Mouse (Mus musculus) retina, embryonic 14.5 days (tissue): ENCODE measurements at regions not wholly inside any gene's neighbourhood (a gene's known extent, or its start where the extent isn't known, plus 50 kb on each side); places are given as distances from the start of the nearest gene placed in this dataset.

Source experiments
- DNase-seq: peaks from one replicate; pipeline ENCODE4 v3.0.0-alpha.2; 2015; ENCODE audit warnings: low spot score

DNA sequence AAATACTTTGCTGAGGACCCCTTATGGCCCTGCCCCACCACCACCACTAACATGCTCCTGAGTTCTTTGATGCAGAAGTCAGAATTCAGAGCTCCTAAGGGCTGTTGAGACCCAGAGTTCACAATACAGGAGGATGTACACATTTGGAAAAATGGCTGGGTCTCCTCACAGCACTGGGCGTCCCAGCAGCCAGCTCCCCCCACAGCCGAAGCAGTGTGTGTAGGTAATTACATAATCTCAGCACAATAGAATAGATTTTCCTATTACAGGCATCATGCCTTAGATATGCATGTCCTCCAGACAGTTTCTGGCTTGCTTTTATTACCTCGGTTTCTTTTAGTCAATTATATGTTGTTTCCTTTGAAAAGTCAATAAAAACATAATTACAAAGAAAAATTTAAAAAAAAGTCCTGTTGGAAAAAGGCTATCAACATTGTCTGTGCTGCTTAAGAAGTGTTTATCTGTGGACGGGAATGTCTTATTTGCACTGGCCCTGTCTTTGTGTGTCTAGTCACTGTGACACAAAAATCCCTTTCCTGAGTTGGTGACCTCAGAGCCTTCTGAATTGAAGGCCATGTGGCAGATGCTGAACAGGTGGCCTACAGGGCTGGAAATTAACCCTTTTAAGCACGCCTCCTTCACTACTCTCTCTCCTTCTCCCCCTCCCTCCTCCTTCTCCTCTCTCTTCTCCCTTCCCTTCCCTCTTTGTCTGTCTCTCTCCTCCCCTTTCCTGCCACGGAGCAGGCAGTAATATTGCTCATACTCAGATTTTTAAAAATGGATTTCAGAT is 339.9 kb upstream of the Gm10131 start:
- no peak for DNase-seq

DNA sequence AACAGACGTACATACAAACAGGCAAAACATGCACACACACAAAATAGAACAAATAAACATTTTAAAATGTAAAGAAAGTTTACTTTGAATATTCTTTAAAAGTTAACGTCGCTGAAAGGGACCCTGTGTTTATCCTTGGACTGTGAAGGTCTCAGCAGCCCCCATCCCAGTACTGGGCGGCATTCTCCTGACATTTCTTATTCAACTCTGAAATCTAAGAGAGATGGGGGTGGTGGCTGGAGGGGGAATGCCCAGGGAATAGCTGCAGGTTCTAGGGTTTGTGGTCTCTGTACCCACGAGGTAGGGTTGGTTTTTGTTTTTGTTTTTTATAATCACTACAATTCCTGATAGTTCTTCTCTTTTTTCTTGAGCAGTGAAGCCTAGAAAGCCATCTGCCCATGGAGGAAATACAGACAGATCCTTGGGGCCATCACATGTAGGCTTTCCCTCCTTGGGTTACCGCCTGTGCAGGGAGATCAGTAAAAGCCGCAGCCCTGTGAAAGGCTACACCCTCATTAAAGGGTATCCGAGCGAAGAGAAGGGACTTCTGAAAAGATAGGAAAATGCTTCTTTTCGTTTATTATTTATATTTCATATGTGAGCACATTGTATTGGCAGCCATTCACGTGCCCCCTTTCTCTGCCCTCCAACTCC is 338.0 kb upstream of the Gm10131 start:
- no peak for DNase-seq

DNA sequence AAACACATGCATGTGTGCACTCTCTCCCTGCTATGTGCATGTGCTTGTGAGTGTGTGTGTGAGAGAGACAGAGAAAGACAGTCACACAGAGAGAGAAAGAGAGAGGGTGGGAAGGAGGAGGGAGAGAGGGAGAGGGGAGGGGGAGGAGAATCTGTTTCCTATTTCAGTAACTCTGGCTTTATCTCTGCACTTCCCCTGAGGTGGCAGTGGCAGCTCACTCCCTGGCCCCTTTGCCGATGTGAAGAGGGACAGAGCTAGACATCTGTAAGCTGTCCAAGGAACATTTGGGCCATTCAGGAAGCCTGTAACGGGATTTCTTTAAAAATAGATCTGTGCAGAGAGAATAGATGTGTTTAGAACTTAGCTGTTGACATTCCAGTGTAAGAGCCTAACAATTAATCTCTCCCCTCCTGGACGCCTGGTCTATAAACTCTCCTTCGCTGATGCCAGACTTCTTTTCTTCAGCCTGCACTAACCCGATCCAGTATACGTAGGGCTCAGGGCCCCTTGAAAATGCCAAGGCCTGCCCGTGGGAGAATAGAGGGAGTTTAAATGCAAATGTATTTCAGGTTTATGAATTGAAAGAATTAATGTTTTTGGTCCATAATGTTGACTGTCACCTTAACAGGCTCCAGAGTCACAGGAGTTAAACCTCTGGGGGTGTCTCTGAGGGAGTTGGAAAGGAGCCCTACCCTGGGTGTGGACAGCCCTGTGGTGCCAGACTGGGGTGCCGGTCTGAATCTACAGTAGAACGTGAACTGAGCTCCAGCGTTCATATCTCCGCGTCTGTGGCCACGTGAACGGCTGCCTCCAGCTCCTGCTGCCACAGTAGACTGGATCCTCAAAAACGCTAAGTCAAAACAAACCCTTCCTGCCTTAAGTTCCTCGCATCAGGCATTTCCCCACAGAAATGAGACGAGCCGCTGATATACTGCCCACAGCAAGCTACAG is 336.6 kb upstream of the Gm10131 start:
- DNase-seq, result no peak

DNA sequence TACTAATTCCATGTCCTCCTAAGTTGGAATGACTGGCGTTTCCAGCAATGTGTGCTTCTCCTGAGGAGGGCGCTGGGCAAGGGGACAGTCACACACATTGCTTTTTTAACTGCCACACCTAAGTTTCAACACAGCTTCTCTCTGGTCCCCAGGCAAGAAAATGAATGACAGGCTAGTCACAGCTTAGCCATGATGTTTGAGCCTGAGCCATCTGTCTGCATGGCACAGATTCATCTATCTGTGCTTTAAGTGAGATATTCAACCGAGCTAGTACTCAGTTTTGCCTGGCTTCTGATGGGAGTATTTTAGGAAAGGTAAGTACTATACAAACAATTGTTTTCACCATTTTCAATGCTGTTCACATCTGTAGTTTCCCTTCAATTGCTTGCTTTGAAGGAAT is 331.2 kb upstream of the Gm10131 start:
- no peak for DNase-seq

DNA sequence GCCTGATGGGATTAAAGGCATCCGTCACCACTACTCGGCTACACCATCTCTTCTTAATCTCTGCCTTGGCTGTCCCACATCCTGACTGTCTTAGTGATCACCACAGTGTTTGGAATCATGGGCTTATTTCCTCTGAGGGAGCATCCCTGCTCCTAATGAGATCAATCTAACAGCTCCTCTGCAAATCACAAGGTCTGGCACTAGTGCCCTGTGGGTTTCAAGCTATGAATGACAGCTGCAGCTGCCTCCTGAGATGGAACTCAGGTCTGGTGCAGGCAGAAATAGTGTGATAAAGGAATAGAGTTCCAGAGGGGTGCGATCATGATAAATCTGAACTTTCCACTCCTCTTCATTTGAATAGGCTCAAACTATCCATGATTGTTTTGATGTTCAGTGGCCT is 330.2 kb upstream of the Gm10131 start:
- DNase-seq, result no peak

DNA sequence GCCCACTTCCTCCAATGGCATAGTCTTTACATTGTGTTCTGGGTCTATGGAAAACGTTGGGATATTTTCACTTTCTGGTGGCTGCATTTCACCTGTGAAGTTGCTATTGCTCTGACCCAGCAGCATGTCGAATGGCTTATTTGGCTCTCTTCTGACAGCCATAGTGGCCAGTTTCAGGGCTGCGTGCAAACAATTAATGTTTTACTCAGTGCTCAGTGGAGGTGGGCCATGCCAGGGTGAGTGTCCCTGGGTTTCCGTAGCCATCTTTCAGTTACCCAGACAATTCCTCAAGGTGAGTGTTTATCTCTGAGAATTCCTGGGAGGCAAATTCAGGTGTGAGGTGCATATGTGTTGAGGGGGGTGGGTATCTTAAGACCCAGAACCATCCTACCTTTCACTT is 329.2 kb upstream of the Gm10131 start:
- no peak for DNase-seq

DNA sequence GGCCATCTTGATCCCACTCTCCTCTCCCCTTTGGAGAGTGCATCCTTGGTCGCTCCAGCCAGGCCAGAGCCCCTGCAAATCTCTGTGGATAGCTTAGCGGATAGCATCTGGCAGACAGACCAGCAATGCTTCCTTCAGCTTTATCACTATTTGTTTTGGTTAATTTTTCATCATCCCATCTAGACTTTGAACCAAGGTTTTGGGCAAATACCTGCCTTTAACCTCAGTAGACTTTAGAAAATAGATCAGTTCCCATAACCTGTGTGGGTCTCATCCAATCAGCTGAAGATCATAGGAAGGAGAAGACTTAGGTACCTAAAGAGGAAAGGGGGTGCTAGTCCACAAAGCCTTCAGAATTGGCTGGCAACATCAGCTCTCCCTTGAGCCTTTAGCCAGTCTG is 327.2 kb upstream of the Gm10131 start:
- no peak for DNase-seq

DNA sequence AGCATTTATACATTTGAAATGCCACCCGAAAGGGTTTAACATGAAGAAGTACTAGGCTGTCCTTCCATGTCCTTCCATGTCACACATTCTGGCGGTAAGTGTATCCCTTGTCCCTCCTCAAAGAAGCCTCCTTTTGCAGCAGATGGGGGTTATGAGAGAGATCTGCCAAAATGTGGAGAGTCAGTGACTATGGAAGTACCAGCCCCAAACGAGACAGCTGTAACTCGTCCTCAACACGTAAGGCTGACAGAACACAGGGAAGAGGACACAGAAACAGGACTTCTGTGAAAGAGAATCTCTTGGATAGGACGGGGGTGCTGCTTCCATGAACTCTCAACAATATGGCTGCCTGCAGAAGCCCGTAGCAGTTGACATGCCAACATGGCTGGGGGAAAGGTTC is 320.4 kb upstream of the Gm10131 start:
- DNase-seq, result no peak

DNA sequence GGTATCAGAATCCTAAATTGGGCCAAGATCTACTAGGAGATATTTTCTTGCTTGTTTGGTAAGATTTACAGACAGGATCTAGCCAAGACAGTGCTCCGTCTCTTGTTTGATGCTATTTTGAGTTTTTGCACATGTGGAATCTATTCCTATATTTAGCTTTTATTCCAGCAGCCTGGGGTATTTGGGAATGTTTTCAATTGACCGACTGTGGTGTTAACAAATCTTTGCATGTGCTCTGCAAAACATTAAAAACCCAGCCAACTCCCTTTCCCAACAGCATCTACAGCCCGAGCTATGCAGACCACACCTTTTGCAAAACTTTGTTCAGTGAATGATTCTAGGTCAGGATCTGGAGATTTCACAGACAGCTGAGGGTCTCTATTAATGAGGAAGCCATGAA is 317.7 kb upstream of the Gm10131 start:
- DNase-seq, result no peak

DNA sequence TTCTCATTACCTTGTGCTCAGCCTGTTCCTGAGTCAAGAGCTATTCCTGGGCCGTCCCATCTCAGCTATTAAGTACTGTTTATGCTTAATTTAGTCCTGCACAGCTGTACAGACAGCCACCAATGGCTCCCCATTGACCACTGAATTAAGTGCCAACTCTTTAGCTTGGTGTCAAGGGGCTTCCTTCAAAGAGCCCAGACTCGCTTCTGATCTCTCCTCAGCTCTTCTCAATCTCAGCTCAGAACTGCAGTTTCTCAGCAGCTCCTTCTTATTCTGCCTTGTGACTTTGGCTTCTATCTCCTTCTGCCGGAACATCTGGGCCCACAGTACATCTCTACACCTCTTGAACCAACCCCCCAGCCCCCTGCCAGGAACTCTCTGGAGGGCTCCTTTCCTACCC is 290.0 kb upstream of the Gm10131 start:
- DNase-seq, result no peak

DNA sequence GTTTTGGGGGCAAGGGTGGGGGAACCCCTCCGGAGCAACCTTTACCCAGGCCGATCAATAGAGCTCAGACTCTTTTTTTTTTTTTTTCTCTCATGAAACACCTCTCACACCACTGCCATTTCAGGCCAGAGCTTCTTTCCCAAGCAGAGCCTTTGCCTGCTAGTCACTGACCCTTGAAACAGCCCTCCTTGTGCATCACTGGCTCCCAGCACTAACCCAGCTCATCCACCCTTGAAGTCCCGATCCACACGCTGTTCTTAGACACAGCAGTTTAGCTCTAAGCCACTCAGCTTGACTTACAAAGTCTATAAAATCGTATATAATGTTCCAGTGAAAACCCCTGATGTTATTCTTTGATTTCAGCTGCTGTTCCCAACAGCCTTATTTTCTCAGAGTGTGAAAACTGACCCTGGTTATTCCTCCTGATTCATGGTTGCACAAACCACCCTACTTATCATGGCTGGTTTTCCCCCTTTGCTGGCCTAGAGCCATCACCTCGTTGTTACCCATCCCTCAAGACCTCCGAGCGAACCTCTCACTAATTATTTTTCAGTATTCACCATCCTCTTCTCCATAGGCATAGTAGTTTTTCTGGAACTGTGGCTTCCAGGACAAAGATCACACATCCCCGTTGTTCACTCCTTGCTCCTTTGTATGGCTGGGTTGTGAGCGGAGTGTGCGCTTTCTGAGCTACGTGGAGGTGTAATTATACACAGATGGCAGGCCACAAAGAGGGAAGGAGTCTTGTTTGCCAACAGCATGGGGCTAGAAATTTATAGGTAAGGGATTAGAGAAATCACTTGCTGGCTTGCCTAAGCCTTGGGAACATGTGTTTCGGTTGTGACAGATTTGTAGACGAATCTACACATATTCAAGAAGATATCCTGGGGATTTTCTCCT is 287.6 kb upstream of the Gm10131 start:
- DNase-seq, result peak; percentile 32

DNA sequence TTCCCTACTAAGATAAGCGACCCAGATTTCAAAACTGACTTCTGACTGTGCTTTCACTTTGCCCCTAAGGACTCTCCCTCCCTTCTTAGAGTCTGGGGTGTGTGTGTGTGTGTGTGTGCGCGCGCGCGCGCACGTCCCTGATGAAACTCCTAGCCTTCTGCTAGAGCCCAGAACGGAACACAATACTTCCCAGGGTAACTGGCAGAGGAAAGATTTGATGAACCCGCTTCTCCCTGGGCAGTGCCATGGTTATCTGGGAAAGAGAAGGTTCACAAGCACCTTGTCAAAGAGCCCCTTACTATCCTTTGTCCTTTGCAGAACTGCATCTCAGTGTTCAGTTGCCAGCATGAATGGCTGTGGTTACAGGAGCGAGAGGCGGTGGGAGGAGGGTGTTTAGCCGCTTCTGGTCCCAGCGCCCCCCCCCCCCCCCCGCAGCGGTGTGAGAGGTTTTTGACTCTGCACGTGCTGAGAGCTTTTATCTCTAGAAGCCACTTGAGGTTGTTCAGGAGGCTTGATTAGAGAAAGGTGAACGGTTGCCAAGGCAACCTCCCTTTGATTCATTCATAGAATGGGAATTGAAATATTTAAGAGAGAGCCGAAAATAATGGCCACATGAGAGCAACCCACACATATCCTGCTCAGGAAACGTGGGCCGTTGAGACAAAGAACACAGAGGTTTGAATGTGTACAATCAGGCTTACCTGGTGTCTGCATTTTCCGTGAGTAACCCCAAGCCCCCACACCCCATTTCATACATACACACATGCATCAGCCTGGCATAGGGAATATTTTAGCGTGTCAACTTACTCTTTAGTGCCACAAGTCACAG is 286.3 kb upstream of the Gm10131 start:
- peak; percentile 51 for DNase-seq

DNA sequence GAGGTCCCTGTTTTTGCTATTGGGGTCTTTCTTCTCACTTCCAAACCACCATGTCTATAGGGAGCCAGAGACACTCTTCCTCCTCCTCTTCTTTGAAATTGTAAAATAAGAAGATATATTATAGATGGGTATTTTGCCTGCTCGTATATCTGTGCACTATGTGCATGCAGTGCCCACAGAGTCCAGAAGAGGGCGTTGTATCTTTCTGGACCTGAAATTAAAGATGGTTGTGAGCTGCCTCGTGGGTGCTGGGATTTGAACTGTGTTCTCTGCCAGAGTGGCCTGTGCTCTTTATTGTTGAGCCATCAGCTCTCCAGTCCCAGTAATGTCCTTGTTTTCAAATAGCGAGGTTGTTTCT is 285.7 kb upstream of the Gm10131 start:
- peak; percentile 45 for DNase-seq

DNA sequence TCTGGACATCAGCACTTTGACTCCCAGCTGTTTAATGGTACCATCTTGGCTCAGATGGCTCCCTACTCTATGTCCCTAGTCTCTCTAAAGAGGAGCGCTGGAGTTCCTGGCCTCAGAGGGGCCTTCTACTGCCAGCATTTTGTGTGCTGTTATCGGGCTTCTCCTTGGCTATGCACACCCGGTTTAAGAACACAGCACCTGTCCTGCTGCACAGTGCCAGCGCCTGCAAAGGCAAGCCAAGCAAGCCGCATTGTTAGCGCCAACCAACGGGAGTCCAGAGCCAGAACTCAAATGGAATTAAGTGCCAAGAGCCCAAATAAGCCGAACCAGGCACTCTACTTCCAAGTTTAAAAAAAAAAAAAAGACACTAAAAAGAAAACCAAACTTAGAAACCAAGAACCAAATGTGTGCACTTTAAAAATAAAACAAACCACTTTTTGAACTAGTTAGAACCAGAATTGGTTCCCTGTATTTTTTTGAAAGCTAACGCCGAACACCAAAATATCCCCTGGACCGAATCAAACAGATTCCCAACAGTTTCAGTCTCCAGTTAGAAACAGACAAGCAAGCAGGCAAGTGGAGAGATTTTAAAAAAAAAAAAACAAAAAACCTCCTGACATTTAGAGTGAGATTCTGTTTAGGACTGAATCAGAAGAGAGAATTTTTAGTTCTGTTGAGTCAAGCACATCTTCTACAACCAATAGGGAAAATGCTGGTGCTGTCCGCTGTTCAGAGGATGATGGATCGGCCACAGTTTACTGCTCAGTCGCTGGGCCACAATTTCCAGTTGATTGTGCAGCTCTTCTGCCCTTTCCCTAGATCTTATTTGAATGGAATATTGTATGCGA is 281.7 kb upstream of the Gm10131 start:
- no peak for DNase-seq

DNA sequence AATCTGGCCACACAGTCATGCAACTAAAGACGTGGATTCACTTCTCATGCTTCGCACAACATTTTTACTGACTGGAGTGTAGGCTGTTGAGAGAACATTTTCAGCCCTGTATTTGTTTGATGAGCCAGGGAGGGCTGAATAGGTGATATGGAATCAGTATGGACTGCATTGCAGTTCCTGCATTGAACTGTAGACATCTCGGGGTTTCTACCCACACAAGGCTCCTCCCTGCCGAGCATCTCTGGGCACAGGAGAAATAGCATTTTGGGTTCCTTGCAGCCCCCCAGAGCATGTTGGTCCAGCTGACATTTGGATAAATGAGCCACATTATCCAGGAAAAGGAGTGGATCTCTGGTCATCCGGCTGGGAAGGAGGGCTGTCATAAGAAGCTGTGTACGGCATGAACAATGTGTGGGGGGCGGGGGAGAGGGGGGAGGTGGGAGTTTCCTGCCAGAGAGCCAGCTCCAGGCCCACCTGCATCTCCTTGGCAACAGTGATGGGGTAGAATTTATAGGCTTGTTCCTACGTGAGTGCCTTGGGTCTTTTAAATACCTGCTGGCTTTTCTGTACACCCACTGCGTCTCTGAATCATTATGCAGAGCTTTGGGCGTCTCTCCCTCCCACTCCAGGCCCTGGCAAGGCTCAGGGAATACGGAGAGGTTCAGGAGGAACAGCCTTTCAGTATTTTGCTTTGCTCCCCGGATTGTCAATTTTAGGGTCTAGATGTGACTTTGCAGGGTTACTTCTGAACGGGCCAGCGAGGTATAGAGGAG is 280.9 kb upstream of the Gm10131 start:
- no peak for DNase-seq

DNA sequence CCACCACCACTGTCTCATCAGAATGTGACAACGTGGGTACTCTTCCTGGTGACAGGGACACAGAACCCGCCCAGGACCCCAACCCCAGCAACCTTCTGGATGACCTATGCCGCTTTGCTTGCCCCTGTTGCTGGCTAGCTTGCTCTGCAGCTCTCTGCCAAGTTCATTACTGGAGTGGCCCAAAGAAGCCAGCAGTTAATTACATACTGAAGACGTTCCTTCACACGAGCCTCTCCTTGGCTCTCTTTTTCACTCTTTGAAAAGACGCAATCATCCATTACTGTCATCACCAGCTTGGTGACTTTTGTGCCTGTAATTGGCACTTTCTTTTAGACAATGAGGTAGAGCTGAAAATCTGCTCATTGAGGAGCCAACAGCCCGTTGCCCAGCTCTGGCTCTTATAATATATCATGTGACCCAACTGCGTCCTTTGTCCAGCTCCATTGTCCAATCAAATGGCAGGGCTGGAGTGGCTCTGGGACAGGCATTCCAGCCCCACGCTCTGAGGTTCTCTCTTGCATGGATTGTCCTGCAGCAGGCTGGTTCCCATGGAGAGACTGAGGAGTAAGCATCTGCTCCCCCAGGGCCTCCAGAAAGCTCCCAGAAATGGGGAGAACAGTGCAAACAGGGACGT is 274.4 kb upstream of the Gm10131 start:
- peak; percentile 13 for DNase-seq

DNA sequence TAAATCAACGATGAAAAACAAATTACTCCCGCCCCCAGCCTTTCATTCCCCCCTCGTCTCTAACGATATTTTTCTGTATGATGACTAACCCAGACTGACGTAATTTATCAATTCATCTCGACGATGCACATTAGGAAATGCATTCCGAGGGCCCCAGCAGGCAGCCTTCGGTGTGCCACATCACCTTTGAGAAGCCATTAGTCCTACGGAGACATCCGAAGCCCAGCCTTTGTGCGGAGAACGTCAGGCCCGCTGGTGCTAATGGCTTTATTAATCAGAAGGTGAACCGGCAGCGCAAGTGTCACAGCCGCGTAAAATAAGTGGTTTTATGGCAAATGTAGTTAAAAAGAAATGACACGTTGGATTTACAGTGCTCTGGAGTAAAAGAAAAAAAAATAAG is 269.1 kb upstream of the Gm10131 start:
- peak; percentile 9 for DNase-seq

DNA sequence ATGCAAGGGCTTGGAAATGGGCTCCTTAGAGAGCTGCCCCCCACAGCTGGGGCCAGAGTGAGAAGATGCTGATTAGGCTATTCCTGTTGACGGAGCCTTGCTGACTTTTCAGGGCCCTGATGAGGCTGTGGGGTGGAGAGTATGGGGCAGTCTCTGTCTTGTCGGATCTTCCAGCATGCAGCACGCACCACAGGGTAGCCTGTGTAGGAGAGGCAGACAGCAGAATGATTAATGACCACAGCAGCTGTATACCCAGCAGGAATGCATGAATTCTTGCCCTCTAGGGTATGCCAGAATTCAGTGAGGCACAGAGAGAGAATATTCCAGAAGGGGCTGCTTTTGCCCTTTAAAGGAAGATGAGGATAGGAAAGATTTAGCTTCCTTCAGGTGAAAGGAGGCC is 265.6 kb upstream of the Gm10131 start:
- peak; percentile 33 for DNase-seq

DNA sequence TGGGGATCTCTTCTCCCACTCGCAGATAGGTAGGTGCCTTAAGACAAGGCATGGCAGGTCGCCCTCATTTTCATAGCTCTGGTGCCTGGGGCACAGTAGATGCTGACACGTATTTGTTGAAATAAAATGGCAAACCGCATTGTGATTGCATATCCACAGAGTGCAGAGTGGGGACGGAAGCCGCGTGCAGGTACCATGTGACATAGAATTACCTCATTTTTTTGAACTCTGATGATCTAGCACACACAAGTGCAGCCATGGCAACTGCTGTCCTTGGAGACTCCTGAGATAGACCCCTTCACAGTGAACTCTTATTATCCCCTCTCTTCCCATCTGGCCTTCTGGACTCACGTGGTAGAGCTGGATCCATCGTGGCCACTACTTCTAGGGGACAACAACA is 262.7 kb upstream of the Gm10131 start:
- DNase-seq, result no peak
